8 mouse cellular contexts compared by ENCODE assay signal in genomic region chr8:126979091-126979920, GRCm38 (mm10). TPM values are rescaled to one million over a fixed set of nuclear protein-coding genes. Genes with fewer than 3 reads are reported as not detected.
DNase-seq lines count a peak whose midpoint lies in the region; ATAC-seq and TF ChIP-seq lines count a peak whose summit lies in the region.

No protein-coding gene starts in this region.

- no peak for TF ChIP-seq POLR2A in embryonic fibroblast, embryonic 13.5 days (IDR thresholded peaks at IDR 0.05; ENCODE audit: low read depth, low read length)

- peak overlapping the region; percentile 24 for H3K4me2 ChIP-seq in neural tube, embryonic 11.5 days (ENCODE audit: low read depth)

- H3K36me3 ChIP-seq in neural tube, embryonic 11.5 days (ENCODE audit: control insufficient read depth, insufficient read depth, low read length) = no peaks in the 10 kb centered on the region
- H3K36me3 ChIP-seq in macrophage (ENCODE audit: inconsistent target) = no peaks in the 10 kb centered on the region

- H3K27me3 ChIP-seq in neural tube, embryonic 11.5 days (ENCODE audit: control insufficient read depth, insufficient read depth, low read length) = no peaks in the 10 kb centered on the region

- ATAC-seq in neural tube, embryonic 11.5 days (ENCODE audit: insufficient read depth, low FRiP score, low TSS enrichment) = no peak
- ATAC-seq in erythroid progenitor cell, adult 5-6 weeks (replicated peaks; ENCODE audit: low FRiP score, poor library complexity, severe bottlenecking) = no peak

- DNase-seq in neural tube, embryonic 11.5 days (ENCODE audit: low spot score) = peak; percentile 14
- DNase-seq in neural tube, embryonic 10.5 days (ENCODE audit: extremely low spot score, low spot score) = no peak
- peak; percentile 33 for DNase-seq in induced T-regulatory cell, adult 2 months (ENCODE audit: low read depth)
- no peak for DNase-seq in left cerebral cortex, postnatal 36 days (ENCODE audit: low spot score in 2 of 2)
- DNase-seq in cerebellum, adult 9-11 months = no peak

- intact Hi-C loops in left cerebral cortex, postnatal 36 days (cut with DNase I) = no loop called here

- WGBS in neural tube, embryonic 11.5 days = 27% methylated on average over 27 of the region's 27 CpGs
- 11% methylated on average over 27 of the region's 27 CpGs for WGBS in macrophage (ENCODE audit: missing documents)

- H3K9me3 ChIP-seq in neural tube, embryonic 11.5 days (ENCODE audit: control insufficient read depth, low read length) = no peaks in the 10 kb centered on the region

- no peaks in the 10 kb centered on the region for H3K4me1 ChIP-seq in neural tube, embryonic 11.5 days (ENCODE audit: control insufficient read depth, insufficient read depth, low read length)
- no peaks in the 10 kb centered on the region for H3K4me1 ChIP-seq in embryonic fibroblast, embryonic 13.5 days (ENCODE audit: control insufficient read depth, insufficient read depth, low read length)

- TF ChIP-seq CTCF in embryonic fibroblast, embryonic 13.5 days (IDR thresholded peaks at IDR 0.05; ENCODE audit: borderline replicate concordance, insufficient read depth, low read length) = no peak

- H3K27ac ChIP-seq in neural tube, embryonic 11.5 days (ENCODE audit: low read depth, low read length) = no peak overlapping the region
- no peak overlapping the region for H3K27ac ChIP-seq in embryonic fibroblast, embryonic 13.5 days (ENCODE audit: insufficient read depth, low read length)
- H3K27ac ChIP-seq in macrophage = no peak overlapping the region

- peak overlapping the region; percentile 10; the same call in 1 of the 2 replicates for H3K4me3 ChIP-seq in neural tube, embryonic 11.5 days (ENCODE audit: low read depth, low read length)
- H3K4me3 ChIP-seq in embryonic fibroblast, embryonic 13.5 days (ENCODE audit: insufficient read depth, low read length) = peak overlapping the region; percentile 22
- H3K4me3 ChIP-seq in macrophage (ENCODE audit: inconsistent target) = peak overlapping the region; percentile 8; the same call in 1 of the 2 replicates

- H3K79me2 ChIP-seq in macrophage (ENCODE audit: inconsistent target) = no peaks in the 10 kb centered on the region

- no peak overlapping the region for H3K9ac ChIP-seq in neural tube, embryonic 11.5 days (ENCODE audit: low read length)

RNA-seq across cellular contexts. Expression of gene Rbm34, which starts 8.4 kb away (rescaled TPM):
- polyA plus RNA-seq in neural tube, embryonic 11.5 days (2014; fragmentation: Nextera tagmentation; extraction: Ambion mirVana) = 27.3 and 28.6 TPM in 2 replicates
- 20.9 and 21.3 TPM in 2 replicates for polyA plus RNA-seq in embryonic fibroblast, embryonic 13.5 days (2011; ENCODE audit: insufficient read length, low read depth, missing spikeins)
- total RNA-seq in macrophage (2018; cell fraction: chromatin; rRNA removed) = 10 to 100 TPM in 25 of 26 experiments, 1 to 10 TPM in 1; 8.8 to 43.3 (median 29.8) TPM
- 10 to 100 TPM; 12.2 to 21.4 (median 17.8) TPM for total RNA-seq in macrophage (2018; cell fraction: cytosol; rRNA removed)
- 10 to 100 TPM in 23 of 26 experiments, 1 to 10 TPM in 3; 7.7 to 32.0 (median 17.2) TPM for total RNA-seq in macrophage (2018; cell fraction: nucleus; rRNA removed)
- 16.1 to 20.8 TPM (median 19.6 TPM) in 3 replicates for polyA plus RNA-seq in macrophage (2018)
- total RNA-seq in left cerebral cortex, postnatal 36 days (2021) = 10 to 100 TPM; 12.7 to 13.2 TPM
- total RNA-seq in erythroid progenitor cell, adult 5-6 weeks (2015; ENCODE audit: low replicate concordance) = 6.8 and 10.9 TPM in 2 replicates
- total RNA-seq in erythroid progenitor cell, adult 5-6 weeks (2017; ENCODE audit: low replicate concordance) = 8.7 and 10.8 TPM in 2 replicates

RNA-seq across cellular contexts. Expression of gene Tomm20, which starts 33.7 kb away (rescaled TPM):
- 225 and 234 TPM in 2 replicates for polyA plus RNA-seq in neural tube, embryonic 11.5 days (2014; fragmentation: Nextera tagmentation; extraction: Ambion mirVana)
- 193 and 252 TPM in 2 replicates for polyA plus RNA-seq in embryonic fibroblast, embryonic 13.5 days (2011; ENCODE audit: insufficient read length, low read depth, missing spikeins)
- total RNA-seq in macrophage (2018; cell fraction: chromatin; rRNA removed) = 10 to 100 TPM in 25 of 26 experiments, 1 to 10 TPM in 1; 9.7 to 33.1 (median 19.9) TPM
- total RNA-seq in macrophage (2018; cell fraction: cytosol; rRNA removed) = 100 to 1,000 TPM in 7 of 26 experiments, 10 to 100 TPM in 19; 61.8 to 120 (median 90.0) TPM
- 10 to 100 TPM in 25 of 26 experiments, 1 to 10 TPM in 1; 9.4 to 40.6 (median 20.4) TPM for total RNA-seq in macrophage (2018; cell fraction: nucleus; rRNA removed)
- polyA plus RNA-seq in macrophage (2018) = 73.9 to 174 TPM (median 109 TPM) in 3 replicates
- total RNA-seq in left cerebral cortex, postnatal 36 days (2021) = 100 to 1,000 TPM; 186 to 201 TPM
- 16.3 and 40.4 TPM in 2 replicates for total RNA-seq in erythroid progenitor cell, adult 5-6 weeks (2015; ENCODE audit: low replicate concordance)
- total RNA-seq in erythroid progenitor cell, adult 5-6 weeks (2017; ENCODE audit: low replicate concordance) = 43.8 and 48.9 TPM in 2 replicates

Comparison
In these comparisons a context has a peak if more than half of its experiments do, and no peak if none do; other contexts are left out.
1. DNase-seq: peak in neural tube, embryonic 11.5 days (single experiment) and induced T-regulatory cell, adult 2 months (single experiment); none in neural tube, embryonic 10.5 days (single experiment), left cerebral cortex, postnatal 36 days (0 of 2) and cerebellum, adult 9-11 months (single experiment).
2. Peak in every context shown above with its lines, with median percentiles within 50 percentile points of each other: H3K4me3 ChIP-seq.